17 mouse cellular contexts compared by ENCODE assay signal in the genomic region with DNA sequence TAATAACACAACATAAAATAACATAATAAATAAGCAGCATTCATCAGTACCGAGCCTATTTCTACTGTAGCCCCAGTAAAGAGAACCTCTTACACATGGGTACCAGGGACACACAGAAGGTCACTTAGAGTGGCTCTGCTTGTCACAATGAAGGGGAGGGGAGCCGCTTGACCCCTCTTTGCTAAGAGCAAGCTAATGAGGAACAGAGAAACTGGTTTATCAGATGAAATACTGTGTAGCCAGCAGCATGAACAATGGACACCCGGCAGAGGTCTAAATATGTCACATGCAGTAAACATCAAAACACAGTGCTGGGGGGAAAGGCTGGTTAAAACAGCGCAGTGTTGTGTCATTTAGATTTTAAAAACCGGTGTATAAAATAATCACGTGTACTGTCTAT.
DNase-seq lines count a peak whose midpoint lies in the region.
"Had no signal": no experiment of that assay in that cellular context is flagged by ENCODE, and none has a peak within 500 bp of the region (broad histone marks: within the 10 kb centered on the region; RNA-seq: fewer than 3 reads in every experiment).

No protein-coding gene starts in this region.

- intact Hi-C loops in heart, postnatal 14 days (cut with DNase I) = no loop called here

- peak; percentile 36 for DNase-seq in Muller cell, postnatal 12 days (ENCODE audit: inconsistent ontology term)
- DNase-seq in retina, embryonic 14.5 days (ENCODE audit: low spot score) = peak; percentile 83
- peak; percentile 93 for DNase-seq in retina, postnatal 1 day
- no peak for DNase-seq in heart, postnatal 14 days
- no peak for DNase-seq in left cerebral cortex, adult 11 months (ENCODE audit: low spot score)
- DNase-seq in neural tube, embryonic 10.5 days (ENCODE audit: extremely low spot score, low spot score) = no peak
- DNase-seq: adrenal gland, adult 2 months; adrenal gland, adult 8-10 months; adrenal gland, postnatal 10 days; adrenal gland, postnatal 14 days; adrenal gland, postnatal 25 days; adrenal gland, postnatal 36 days; B cell, adult 2 months; cerebellum, adult 11 months; cerebellum, adult 11-12 months; cerebellum, adult 18-20 months; cerebellum, adult 2 months had no signal

Comparison
In these comparisons a context has a peak if more than half of its experiments do, and no peak if none do; other contexts are left out.
1. DNase-seq: peak in Muller cell, postnatal 12 days (single experiment), retina, embryonic 14.5 days (single experiment) and retina, postnatal 1 day (single experiment); none in heart, postnatal 14 days (0 of 2), left cerebral cortex, adult 11 months (single experiment) and neural tube, embryonic 10.5 days (single experiment).